Mouse (Mus musculus): Measurements from ENCODE around the gene Rbp3.

DNA sequence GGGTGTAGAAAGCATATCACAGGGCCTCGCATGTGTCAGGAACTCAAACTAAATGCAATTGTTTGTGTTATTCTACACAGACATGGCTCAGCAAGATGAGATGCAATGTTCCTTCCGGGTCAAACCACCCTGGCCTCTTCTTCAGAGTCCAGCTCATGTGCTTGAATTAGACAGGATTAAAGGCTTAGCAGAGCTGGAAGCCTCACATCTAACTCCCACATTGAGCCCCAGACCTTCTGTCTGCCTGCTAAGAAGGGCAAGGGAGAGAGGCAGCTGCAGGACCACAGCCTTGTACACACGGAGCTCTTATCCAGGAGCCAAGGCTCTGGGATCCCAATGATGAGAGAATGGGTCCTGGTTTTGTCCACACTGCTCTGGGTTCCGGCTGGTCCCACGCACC, at the start of gene Rbp3:
- TF ChIP-seq POLR2A (IDR thresholded peaks at IDR 0.05; ENCODE audit: control insufficient read depth, low read depth, low read length) (no peak), CTCF (IDR thresholded peaks at IDR 0.05; ENCODE audit: control insufficient read depth, insufficient read depth, insufficient replicate concordance, low read depth, low read length) (no peak)
